Mouse (Mus musculus) small intestine, adult 2 months (tissue): ENCODE results near the gene Slc22a22.

ENCODE experiments used
- CTCF ChIP-seq: fragments of 200-500 bp; IDR thresholded peaks from 2 replicates; pipeline ENCODE4 v1.5.1; 2012; ENCODE audit warnings: low read depth, mild to moderate bottlenecking, control low read depth, inconsistent platforms, low read length, moderate library complexity, mixed read lengths; ENCODE audit not compliant: insufficient replicate concordance, insufficient read length; ENCODE audit errors: extremely low read depth
- POLR2A ChIP-seq: fragments of 200-500 bp; IDR thresholded peaks from 2 replicates; pipeline ENCODE4 v1.6.1; 2012; ENCODE audit warnings: low read depth, mild to moderate bottlenecking, control low read depth, inconsistent platforms, low read length, moderate library complexity

GRCm38 (mm10) chr15:57465996-57466395, 11.4 kb downstream of the Slc22a22 start:
- TF ChIP-seq CTCF (no peak), POLR2A (no peak)
